Mouse (Mus musculus): ENCODE measurements around the gene Gmpr.
"Not testable (repeated sequence)": the region's sequence is repeated elsewhere in the genome, so short reads cannot be mapped to it uniquely, and the experiment has no call there.

Gene Gmpr

GRCm38 (mm10) chr13:45507274-45508229 lies at the start of gene Gmpr:
Gene Gmpr, plus strand, starts transcription at chr13:45507444.
- peak; percentile 95 for DNase-seq

- DNase-seq = no peak
These were observed 49.8 kb upstream of the Gmpr start for GRCm38 (mm10) chr13:45457459-45457858.

GRCm38 (mm10) chr13:45460177-45460576 lies 47.1 kb upstream of the Gmpr start:
- no peak for DNase-seq

- no peak for DNase-seq
These were observed 45.8 kb upstream of the Gmpr start for GRCm38 (mm10) chr13:45461370-45461958.

- DNase-seq = no peak
These were observed 41.6 kb upstream of the Gmpr start for GRCm38 (mm10) chr13:45465616-45466015.

GRCm38 (mm10) chr13:45466031-45466519 lies 41.2 kb upstream of the Gmpr start:
- no peak for DNase-seq

GRCm38 (mm10) chr13:45468751-45469150 lies 38.5 kb upstream of the Gmpr start:
- DNase-seq = no peak

- no peak for DNase-seq
These were observed 37.6 kb upstream of the Gmpr start for GRCm38 (mm10) chr13:45469481-45470301.

GRCm38 (mm10) chr13:45473311-45473710 lies 33.9 kb upstream of the Gmpr start:
- no peak for DNase-seq

GRCm38 (mm10) chr13:45475297-45475696 lies 31.9 kb upstream of the Gmpr start:
- DNase-seq = no peak

- DNase-seq = peak; percentile 64
These were observed 30.1 kb upstream of the Gmpr start for GRCm38 (mm10) chr13:45477183-45477582.

- DNase-seq = no peak
These were observed 27.3 kb upstream of the Gmpr start for GRCm38 (mm10) chr13:45479951-45480350.

GRCm38 (mm10) chr13:45483215-45483614 lies 24.0 kb upstream of the Gmpr start:
- DNase-seq = no peak

GRCm38 (mm10) chr13:45483949-45484348 lies 23.3 kb upstream of the Gmpr start:
- not testable (repeated sequence) for DNase-seq

- no peak for DNase-seq
These were observed 21.6 kb upstream of the Gmpr start for GRCm38 (mm10) chr13:45485602-45486001.

GRCm38 (mm10) chr13:45486598-45486997 lies 20.6 kb upstream of the Gmpr start:
- no peak for DNase-seq

GRCm38 (mm10) chr13:45491991-45492732 lies 15.1 kb upstream of the Gmpr start:
- DNase-seq = no peak

GRCm38 (mm10) chr13:45493846-45494245 lies 13.4 kb upstream of the Gmpr start:
- no peak for DNase-seq

- no peak for DNase-seq
These were observed 8.6 kb upstream of the Gmpr start for GRCm38 (mm10) chr13:45498623-45499022.

GRCm38 (mm10) chr13:45499391-45499790 lies 7.9 kb upstream of the Gmpr start:
- DNase-seq = no peak

- DNase-seq = no peak
These were observed 7.3 kb upstream of the Gmpr start for GRCm38 (mm10) chr13:45499906-45500305.

GRCm38 (mm10) chr13:45502791-45503190 lies 4.5 kb upstream of the Gmpr start:
- no peak for DNase-seq

All from thymus, postnatal 14 days (tissue).